Mouse (Mus musculus) gastrocnemius, postnatal 4 days (tissue): Measurements from ENCODE around the gene Fbxo44. TPM values are rescaled to one million over a fixed set of nuclear protein-coding genes. Genes with fewer than 3 reads are reported as not detected.
"Not testable (repeated sequence)": the region's sequence is repeated elsewhere in the genome, so short reads cannot be mapped to it uniquely, and the experiment has no call there.

Source experiments
- DNase-seq, 2 experiments: peaks; one replicate each; pipeline ENCODE4 v3.0.0; 2021 to 2022; ENCODE audit warnings: low spot score in 2 of 2, mixed read lengths in 2 of 2
- long read RNA-seq, 2 experiments: library from polyadenylated mRNA; stranded (forward); transcript quantifications; one replicate each; pipeline ENCODE4 v2.0.0; 2021
- total RNA-seq, 2 experiments: library from RNA; stranded (reverse); gene quantifications; 2 replicates each; pipeline ENCODE4 v1.2.3; 2021

Gene Fbxo44
- total RNA-seq: 1 to 10 TPM in 1 of 2 experiments, under 1 TPM in 1; 0.91 to 1.3 TPM
- long read RNA-seq, experiment 1, partial matches to known transcripts: 0 of 1 reads
- long read RNA-seq, experiment 1, other reads (novel, unspliced or antisense): 1 of 1 reads
- long read RNA-seq, experiment 2, partial matches to known transcripts: 0 of 1 reads
- long read RNA-seq, experiment 2, other reads (novel, unspliced or antisense): 0 of 1 reads

- no peak for DNase-seq
Measured at GRCm38 (mm10) chr4:148160436-148161390, at the start of gene Fbxo44, which contains the start of gene Fbxo2. Gene Fbxo44 (minus strand): TSS chr4:148160482. Gene Fbxo2 (plus strand): TSS chr4:148160621.

GRCm38 (mm10) chr4:148204873-148205232, 44.6 kb upstream of the Fbxo44 start:
- DNase-seq: no peak

GRCm38 (mm10) chr4:148204061-148204872, 44.0 kb upstream of the Fbxo44 start:
- no peak for DNase-seq

GRCm38 (mm10) chr4:148203557-148203956, 43.3 kb upstream of the Fbxo44 start:
- DNase-seq: no peak

- no peak for DNase-seq
Measured at GRCm38 (mm10) chr4:148198721-148199120, 38.4 kb upstream of the Fbxo44 start.

GRCm38 (mm10) chr4:148194400-148194799, 34.1 kb upstream of the Fbxo44 start:
- DNase-seq: no peak

GRCm38 (mm10) chr4:148192707-148193245, 32.5 kb upstream of the Fbxo44 start:
- DNase-seq: no peak

GRCm38 (mm10) chr4:148188767-148189166, 28.5 kb upstream of the Fbxo44 start:
- DNase-seq: not testable (repeated sequence)

GRCm38 (mm10) chr4:148185819-148186218, 25.5 kb upstream of the Fbxo44 start:
- DNase-seq: no peak

GRCm38 (mm10) chr4:148184564-148184963, 24.3 kb upstream of the Fbxo44 start:
- DNase-seq: no peak

- no peak for DNase-seq
Measured at GRCm38 (mm10) chr4:148182363-148182762, 22.1 kb upstream of the Fbxo44 start.

GRCm38 (mm10) chr4:148181483-148181882, 21.2 kb upstream of the Fbxo44 start:
- no peak for DNase-seq

- DNase-seq: no peak
Measured at GRCm38 (mm10) chr4:148177716-148178115, 17.4 kb upstream of the Fbxo44 start.

GRCm38 (mm10) chr4:148176603-148177002, 16.3 kb upstream of the Fbxo44 start:
- not testable (repeated sequence) for DNase-seq

- no peak for DNase-seq
Measured at GRCm38 (mm10) chr4:148174495-148174862, 14.2 kb upstream of the Fbxo44 start.

GRCm38 (mm10) chr4:148173811-148174494, 13.7 kb upstream of the Fbxo44 start:
- DNase-seq: no peak

GRCm38 (mm10) chr4:148171261-148171660, 11.0 kb upstream of the Fbxo44 start:
- DNase-seq: no peak

GRCm38 (mm10) chr4:148170842-148171241, 10.6 kb upstream of the Fbxo44 start:
- no peak for DNase-seq

GRCm38 (mm10) chr4:148169586-148169985, 9.3 kb upstream of the Fbxo44 start:
- DNase-seq: no peak

GRCm38 (mm10) chr4:148168287-148168686, 8.0 kb upstream of the Fbxo44 start:
- peak in 1 of 2 experiments; percentile 55 for DNase-seq

GRCm38 (mm10) chr4:148166986-148167385, 6.7 kb upstream of the Fbxo44 start:
- DNase-seq: peak in 1 of 2 experiments; percentile 60
